Comparison of ENCODE assay signal across 23 mouse cellular contexts in the genomic region with DNA sequence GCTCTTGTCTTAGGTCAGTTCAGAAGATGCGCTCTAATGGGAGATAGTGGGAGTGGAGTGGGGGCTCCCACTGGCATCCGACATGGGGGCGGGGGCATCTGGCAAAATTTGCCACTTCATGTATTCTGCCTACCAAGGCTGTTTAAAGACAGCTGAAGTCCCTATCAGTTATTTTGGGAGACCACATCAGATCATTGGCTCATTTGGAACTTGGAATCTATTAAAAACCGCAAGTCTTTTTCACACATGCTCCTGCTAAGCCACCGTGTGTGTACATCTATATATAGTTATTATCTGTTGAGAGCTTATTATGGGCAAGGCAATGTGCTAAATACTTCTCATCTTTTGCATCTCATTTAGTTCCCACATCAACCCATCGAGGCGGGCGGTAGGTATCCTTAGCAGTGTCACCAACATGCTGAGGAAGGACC.
DNase-seq lines count a peak whose midpoint lies in the region; ATAC-seq lines count a peak whose summit lies in the region.
"Had no signal": no experiment of that assay in that cellular context is flagged by ENCODE, and none has a peak within 500 bp of the region (broad histone marks: within the 10 kb centered on the region; RNA-seq: fewer than 3 reads in every experiment).

No protein-coding gene starts in this region.

- intact Hi-C loops in left cerebral cortex, postnatal 4 days (cut with DNase I) = no loop called here

- ATAC-seq in frontal cortex, adult (ENCODE audit: low TSS enrichment) = peak; percentile 81
- ATAC-seq in hindbrain, embryonic 14.5 days (ENCODE audit: low FRiP score) = no peak
- ATAC-seq: CD4-positive, CD25-positive, alpha-beta regulatory T cell, adult 4 months; intestine, embryonic 16.5 days; Patski had no signal

- H3K9me3 ChIP-seq in hindbrain, embryonic 14.5 days (ENCODE audit: control insufficient read depth, low read length) = no peaks in the 10 kb centered on the region
- H3K9me3 ChIP-seq: heart, embryonic 12.5 days; hindbrain, embryonic 13.5 days; midbrain, embryonic 12.5 days; neural tube, embryonic 12.5 days had no signal

- no peaks in the 10 kb centered on the region for H3K36me3 ChIP-seq in hindbrain, embryonic 14.5 days (replicated peaks; ENCODE audit: control insufficient read depth, insufficient read depth)
- H3K36me3 ChIP-seq: heart, embryonic 12.5 days; hindbrain, embryonic 13.5 days; midbrain, embryonic 12.5 days; neural tube, embryonic 12.5 days had no signal

- H3K27ac ChIP-seq in hindbrain, embryonic 14.5 days = no peak overlapping the region
- H3K27ac ChIP-seq: hindbrain, embryonic 13.5 days; liver, embryonic 14.5 days; macrophage; midbrain, embryonic 12.5 days; neural tube, embryonic 12.5 days had no signal

- H3K4me3 ChIP-seq in hindbrain, embryonic 14.5 days (replicated peaks; ENCODE audit: low read length) = no peak overlapping the region
- H3K4me3 ChIP-seq: heart, embryonic 12.5 days; hindbrain, embryonic 13.5 days; midbrain, embryonic 12.5 days; neural tube, embryonic 12.5 days had no signal

- no peak overlapping the region for H3K4me2 ChIP-seq in hindbrain, embryonic 14.5 days (replicated peaks)
- H3K4me2 ChIP-seq: heart, embryonic 12.5 days; hindbrain, embryonic 13.5 days; midbrain, embryonic 12.5 days; neural tube, embryonic 12.5 days had no signal

- H3K27me3 ChIP-seq in hindbrain, embryonic 14.5 days (ENCODE audit: control insufficient read depth, insufficient read depth, low read length) = no peaks in the 10 kb centered on the region
- H3K27me3 ChIP-seq: heart, embryonic 12.5 days; hindbrain, embryonic 13.5 days; midbrain, embryonic 12.5 days; neural tube, embryonic 12.5 days; Patski had no signal

- no peaks in the 10 kb centered on the region for H3K4me1 ChIP-seq in hindbrain, embryonic 14.5 days (replicated peaks; ENCODE audit: control insufficient read depth, insufficient read depth, low read length)
- H3K4me1 ChIP-seq: midbrain, embryonic 12.5 days; neural tube, embryonic 12.5 days had no signal

- 96% methylated on average over 8 of the region's 8 CpGs for WGBS in hindbrain, embryonic 14.5 days

- DNase-seq in frontal cortex, postnatal 25 days (ENCODE audit: low spot score in 2 of 2) = no peak
- peak; percentile 45 for DNase-seq in left cerebral cortex, adult 11 months (ENCODE audit: low spot score)
- DNase-seq in left cerebral cortex, postnatal 4 days = no peak
- DNase-seq in frontal cortex, postnatal 14 days (ENCODE audit: low spot score in 2 of 2) = peak; percentile 47 to 48
- DNase-seq in right cerebral cortex, postnatal 10 days (ENCODE audit: low spot score in 2 of 2) = peak; percentile 68 to 85
- no peak for DNase-seq in urinary bladder, postnatal 10 days (ENCODE audit: low spot score)
- no peak for DNase-seq in hindbrain, embryonic 14.5 days (ENCODE audit: low spot score)
- DNase-seq: adrenal gland, adult 8-10 months; cerebellum, adult 9-11 months; embryo, embryonic 11 days; heart, postnatal 14 days; kidney, postnatal 4 days; thymus, postnatal 25 days had no signal

- H3K9ac ChIP-seq in hindbrain, embryonic 14.5 days = no peak overlapping the region
- H3K9ac ChIP-seq: heart, embryonic 12.5 days; hindbrain, embryonic 13.5 days; liver, embryonic 14.5 days; midbrain, embryonic 12.5 days; neural tube, embryonic 12.5 days had no signal

Comparison
In these comparisons a context has a peak if more than half of its experiments do, and no peak if none do; other contexts are left out.
1. DNase-seq: peak in left cerebral cortex, adult 11 months (single experiment), frontal cortex, postnatal 14 days (2 of 2) and right cerebral cortex, postnatal 10 days (2 of 2); none in frontal cortex, postnatal 25 days (0 of 2), left cerebral cortex, postnatal 4 days (single experiment), urinary bladder, postnatal 10 days (single experiment) and hindbrain, embryonic 14.5 days (single experiment).